Mouse (Mus musculus) left cerebral cortex, postnatal 10 days (tissue): ENCODE data around the gene Btrc. TPM values are rescaled to one million over a fixed set of nuclear protein-coding genes. Genes with fewer than 3 reads are reported as not detected.
"Not testable (repeated sequence)": the region's sequence is repeated elsewhere in the genome, so short reads cannot be mapped to it uniquely, and the experiment has no call there.

Source experiments
- DNase-seq, 2 experiments: peaks; one replicate each; pipeline ENCODE4 v3.0.0; 2021 to 2022; ENCODE audit warnings: low spot score in 2 of 2, mixed read lengths in 1 of 2; ENCODE audit errors: extremely low spot score in 1 of 2
- intact Hi-C: fragments of 180-260 bp; cut with DNase I; formaldehyde crosslinking; loops from one replicate; pipeline ENCODE4 v1.15.1; 2025
- total RNA-seq, 2 experiments: library from RNA; stranded (reverse); gene quantifications; 2 replicates each; pipeline ENCODE4 v1.2.3; 2021

Btrc gene
- 10 to 100 TPM; 88.9 to 89.8 TPM for total RNA-seq

- peak; percentile 99 to 100 for DNase-seq
- intact Hi-C loops = loop anchor here (5.0 kb wide), 1 partner anchor 61 kb away; no protein-coding TSS in a partner anchor
Measured at GRCm38 (mm10) chr19:45363384-45363926, at the start of gene Btrc. TSS of gene Btrc (plus strand) at chr19:45363734.

GRCm38 (mm10) chr19:45317473-45317882 lies 46.1 kb upstream of the Btrc start:
- intact Hi-C loops = no loop called here
- no peak for DNase-seq

GRCm38 (mm10) chr19:45321062-45321461 lies 42.5 kb upstream of the Btrc start:
- intact Hi-C loops = no loop called here

GRCm38 (mm10) chr19:45329039-45329438 lies 34.5 kb upstream of the Btrc start:
- intact Hi-C loops = no loop called here
- DNase-seq = no peak

More at GRCm38 (mm10) chr19:45321062-45321461, 42.5 kb upstream of the Btrc start:
- no peak for DNase-seq

- no peak for DNase-seq
- intact Hi-C loops = no loop called here
Measured at GRCm38 (mm10) chr19:45329748-45330298, 33.7 kb upstream of the Btrc start.

GRCm38 (mm10) chr19:45336718-45337117 lies 26.8 kb upstream of the Btrc start:
- intact Hi-C loops = no loop called here
- DNase-seq = no peak

GRCm38 (mm10) chr19:45338182-45338581 lies 25.4 kb upstream of the Btrc start:
- DNase-seq = peak in 1 of 2 experiments; percentile 44
- intact Hi-C loops = no loop called here

- intact Hi-C loops = no loop called here
- DNase-seq = no peak
Measured at GRCm38 (mm10) chr19:45343941-45344340, 19.6 kb upstream of the Btrc start.

- no peak for DNase-seq
- intact Hi-C loops = no loop called here
Measured at GRCm38 (mm10) chr19:45348188-45348587, 15.3 kb upstream of the Btrc start.

- intact Hi-C loops = no loop called here
Measured at GRCm38 (mm10) chr19:45350456-45350855, 13.1 kb upstream of the Btrc start.

GRCm38 (mm10) chr19:45352706-45353105 lies 10.8 kb upstream of the Btrc start:
- intact Hi-C loops = not testable (repeated sequence)

More at GRCm38 (mm10) chr19:45350456-45350855, 13.1 kb upstream of the Btrc start:
- DNase-seq = no peak

GRCm38 (mm10) chr19:45355678-45356077 lies 7.9 kb upstream of the Btrc start:
- intact Hi-C loops = no loop called here
- DNase-seq = no peak

More at GRCm38 (mm10) chr19:45352706-45353105, 10.8 kb upstream of the Btrc start:
- DNase-seq = not testable (repeated sequence)

- intact Hi-C loops, DNase-seq: not testable (repeated sequence)
Measured at GRCm38 (mm10) chr19:45356868-45357267, 6.7 kb upstream of the Btrc start.

- DNase-seq = no peak
- intact Hi-C loops = loop anchor here (5.0 kb wide), 1 partner anchor 58 kb away; no protein-coding TSS in a partner anchor
Measured at GRCm38 (mm10) chr19:45360486-45360885, 3.0 kb upstream of the Btrc start.

- no peak for DNase-seq
- intact Hi-C loops = loop anchor here (5.0 kb wide), 1 partner anchor 62 kb away; no protein-coding TSS in a partner anchor
Measured at GRCm38 (mm10) chr19:45363933-45364391, 428 bp downstream of the Btrc start.

GRCm38 (mm10) chr19:45366651-45367050 lies 3.1 kb downstream of the Btrc start:
- no peak for DNase-seq
- intact Hi-C loops = no loop called here

GRCm38 (mm10) chr19:45384815-45385214 lies 21.3 kb downstream of the Btrc start:
- intact Hi-C loops, DNase-seq: not testable (repeated sequence)

- intact Hi-C loops = no loop called here
- DNase-seq = no peak
Measured at GRCm38 (mm10) chr19:45388551-45388950, 25.0 kb downstream of the Btrc start.

GRCm38 (mm10) chr19:45394078-45394477 lies 30.5 kb downstream of the Btrc start:
- intact Hi-C loops = no loop called here
- DNase-seq = no peak

- intact Hi-C loops = no loop called here
- DNase-seq = no peak
Measured at GRCm38 (mm10) chr19:45411000-45411399, 47.5 kb downstream of the Btrc start.
